Mouse (Mus musculus) heart, embryonic 15.5 days (tissue): ENCODE data around the gene Spag16. TPM values are rescaled to one million over a fixed set of nuclear protein-coding genes. Genes with fewer than 3 reads are reported as not detected.
A peak's percentile ranks its signal among the peaks of the same experiment; 100 is the strongest.
"Not testable (repeated sequence)": the region's sequence is repeated elsewhere in the genome, so short reads cannot be mapped to it uniquely, and the experiment has no call there.

Source experiments
- ATAC-seq: fragments of 200-750 bp; cut with Nextera tagmentation; replicated peaks from 2 replicates; pipeline ENCODE4 v1.8.0; 2017; ENCODE audit warnings: low read depth, moderate TSS enrichment; ENCODE audit not compliant: insufficient number of reproducible peaks, insufficient read depth, low FRiP score
- H3K27ac ChIP-seq: fragments of 300-500 bp; sonication (generic); 2 replicates; pipeline ENCODE4 v1.5.1; 2015; ENCODE audit warnings: mild to moderate bottlenecking, inconsistent platforms
- H3K27me3 ChIP-seq: fragments of 300-500 bp; sonication (generic); 2 replicates; pipeline ENCODE4 v1.6.1; 2015; ENCODE audit warnings: inconsistent platforms
- H3K36me3 ChIP-seq: fragments of 300-500 bp; sonication (generic); 2 replicates; pipeline ENCODE4 v1.6.1; 2015; ENCODE audit warnings: mild to moderate bottlenecking, inconsistent platforms
- H3K4me1 ChIP-seq: fragments of 300-500 bp; sonication (generic); replicated peaks from 2 replicates; pipeline ENCODE4 v1.6.1; 2015; ENCODE audit warnings: inconsistent platforms
- H3K4me2 ChIP-seq: fragments of 300-500 bp; sonication (generic); 2 replicates; pipeline ENCODE4 v1.6.1; 2015; ENCODE audit warnings: inconsistent platforms, mild to moderate bottlenecking, moderate library complexity
- H3K4me3 ChIP-seq: fragments of 300-500 bp; sonication (generic); 2 replicates; pipeline ENCODE4 v1.5.1; 2015; ENCODE audit warnings: mild to moderate bottlenecking, inconsistent platforms
- H3K9ac ChIP-seq: fragments of 300-500 bp; sonication (generic); 2 replicates; pipeline ENCODE4 v1.6.1; 2015; ENCODE audit warnings: mild to moderate bottlenecking, inconsistent platforms
- H3K9me3 ChIP-seq: fragments of 300-500 bp; sonication (generic); replicated peaks from 2 replicates; pipeline ENCODE4 v1.6.1; 2016; ENCODE audit warnings: inconsistent platforms
- WGBS: fragments of 180-500 bp; shearing (Covaris S2); methylation state at CpG from one replicate; pipeline ENCODE4 v1.1.7; 2015; ENCODE audit warnings: mixed read lengths; 5-methylcytosine and 5-hydroxymethylcytosine counted together
- polyA plus RNA-seq: library from polyadenylated mRNA; unstranded; fragments of >200 nt; fragmentation: Nextera tagmentation; extraction: Ambion mirVana; gene quantifications from 2 replicates; pipeline ENCODE4 v1.2.1, GENCODE M21; 2015

Spag16 gene
- 0.25 and 0.38 TPM in 2 replicates for polyA plus RNA-seq

DNA sequence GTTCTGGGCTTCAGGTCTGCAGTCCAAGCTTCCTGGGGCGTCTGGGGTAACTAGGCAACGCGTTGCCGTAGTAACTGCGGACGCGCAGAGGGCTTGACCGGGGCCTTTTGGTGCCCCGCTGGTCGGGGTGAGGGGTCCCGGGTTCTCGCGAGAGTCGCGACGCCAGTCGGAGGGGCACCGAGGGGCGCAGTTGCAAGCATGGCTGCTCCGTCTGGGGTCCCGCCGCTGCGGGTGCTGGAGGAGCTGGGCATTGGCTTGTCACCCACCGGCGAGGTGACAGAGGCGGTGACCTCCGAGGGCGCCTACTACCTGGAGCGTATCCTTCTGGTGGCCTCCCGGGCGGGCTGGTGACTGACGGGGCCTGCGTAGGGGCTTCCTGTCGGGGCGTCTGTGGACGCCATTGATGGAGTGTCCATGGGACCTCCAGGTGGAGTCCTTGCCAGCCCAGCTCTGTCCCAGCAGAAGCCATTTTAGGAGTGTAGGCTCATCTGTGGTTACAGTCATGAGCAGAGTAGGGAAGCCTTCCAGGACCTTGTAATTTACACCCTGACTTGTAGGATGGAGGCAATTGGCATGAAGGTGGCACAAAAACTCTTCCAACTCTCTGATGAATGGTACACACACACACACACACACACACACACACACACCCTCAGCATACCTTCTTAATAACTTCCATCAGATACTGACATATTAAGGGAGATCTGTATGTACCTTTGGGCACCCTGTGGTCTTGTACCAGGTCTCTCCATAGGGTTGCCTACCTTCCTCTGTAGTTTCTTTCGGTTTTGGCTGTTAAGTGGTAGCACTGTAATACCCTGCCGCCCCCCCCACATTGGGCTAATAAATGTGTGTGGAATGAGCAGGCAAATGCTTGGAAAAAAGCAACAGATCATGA is at the start of gene Spag16:
Gene Spag16, plus strand, starts transcription at position 165 of the 898 bp plus-strand sequence.
- ATAC-seq = peak; percentile 58
- Histone ChIP-seq H3K27me3 (no peaks in the 10 kb centered on the region), H3K4me3 (peak within 1 kb of the TSS; percentile 62), H3K4me2 (peak within 1 kb of the TSS; percentile 87), H3K4me1 (peaks cover 5% of the 10 kb centered on the region; the same call in 1 of the 2 replicates), H3K36me3 (no peaks in the 10 kb centered on the region), H3K27ac (no peak within 1 kb of the TSS), H3K9me3 (no peaks in the 10 kb centered on the region), H3K9ac (peak within 1 kb of the TSS; percentile 46)
- WGBS = 11% methylated on average over 38 of the region's 38 CpGs

- H3K27ac ChIP-seq = no peak overlapping the region
- no peaks in the 10 kb centered on the region for H3K9me3 ChIP-seq
- no peaks in the 10 kb centered on the region for H3K27me3 ChIP-seq
- no peak overlapping the region for H3K4me2 ChIP-seq
- ATAC-seq = no peak
- no peaks in the 10 kb centered on the region for H3K4me1 ChIP-seq
- H3K4me3 ChIP-seq = no peak overlapping the region
- no peaks in the 10 kb centered on the region for H3K36me3 ChIP-seq
- 8% methylated on average over 6 of the region's 6 CpGs for WGBS
- no peak overlapping the region for H3K9ac ChIP-seq
Measured at GRCm38 (mm10) chr1:69785129-69785528, 41.6 kb upstream of the Spag16 start.

GRCm38 (mm10) chr1:69786716-69787115 is 40.1 kb upstream of the Spag16 start:
- H3K27ac ChIP-seq = no peak overlapping the region
- no peaks in the 10 kb centered on the region for H3K27me3 ChIP-seq
- WGBS = 56% methylated on average over 6 of the region's 6 CpGs
- no peak overlapping the region for H3K4me2 ChIP-seq
- H3K4me3 ChIP-seq = no peak overlapping the region
- no peaks in the 10 kb centered on the region for H3K36me3 ChIP-seq
- H3K9me3 ChIP-seq = no peaks in the 10 kb centered on the region
- no peak for ATAC-seq
- H3K4me1 ChIP-seq = no peaks in the 10 kb centered on the region
- H3K9ac ChIP-seq = no peak overlapping the region

GRCm38 (mm10) chr1:69787379-69787778 is 39.4 kb upstream of the Spag16 start:
- peak overlapping the region; percentile 16 for H3K4me2 ChIP-seq
- WGBS = 39% methylated on average over 12 of the region's 12 CpGs
- no peak for ATAC-seq

DNA sequence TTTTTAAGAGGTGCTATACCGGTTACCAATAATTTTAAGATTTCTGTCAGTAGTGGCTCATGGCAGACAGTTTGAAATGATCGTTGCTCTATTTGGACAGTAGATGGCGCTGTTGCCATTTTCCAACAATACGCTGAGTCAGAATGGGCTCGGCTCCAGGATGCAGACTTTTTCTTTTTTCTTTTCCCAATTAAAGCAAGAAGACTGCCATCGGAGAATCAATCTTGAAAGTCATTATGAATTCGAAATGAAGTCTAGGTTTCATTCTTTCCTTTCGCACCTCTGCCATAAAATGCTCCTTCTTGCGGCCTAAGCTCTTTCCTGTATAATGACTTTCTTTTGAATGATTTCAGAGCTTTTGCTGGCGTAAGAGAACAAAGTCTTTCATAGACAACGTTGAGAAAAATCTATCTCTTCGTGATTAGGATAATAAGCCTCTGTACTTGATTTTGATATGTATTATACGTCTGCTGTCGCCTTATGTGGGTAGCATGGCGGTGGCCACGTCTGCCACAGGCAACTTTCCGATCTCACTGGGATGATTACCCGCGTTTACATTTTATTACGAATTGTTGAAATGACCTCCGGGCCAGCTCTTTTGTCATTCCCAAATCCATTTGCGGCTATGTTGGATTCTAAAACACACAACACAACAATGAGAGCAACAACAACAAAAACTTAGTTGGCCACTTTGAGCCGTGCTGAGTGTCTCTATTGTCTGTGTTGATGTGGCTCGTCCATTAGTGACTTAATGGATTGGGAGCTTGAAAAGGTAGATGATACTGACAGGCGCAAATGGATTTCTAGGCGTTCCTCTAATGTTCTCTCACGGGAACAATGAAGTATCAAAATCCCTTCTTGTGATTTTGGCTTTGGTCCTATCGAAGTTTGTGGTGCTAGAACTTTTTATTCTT is 36.2 kb upstream of the Spag16 start:
- no peak for ATAC-seq
- WGBS = 46% methylated on average over 28 of the region's 28 CpGs
- H3K9ac ChIP-seq = no peak overlapping the region
- H3K36me3 ChIP-seq = no peaks in the 10 kb centered on the region
- no peaks in the 10 kb centered on the region for H3K4me1 ChIP-seq
- no peaks in the 10 kb centered on the region for H3K9me3 ChIP-seq
- H3K4me2 ChIP-seq = peak overlapping the region; percentile 47
- no peaks in the 10 kb centered on the region for H3K27me3 ChIP-seq
- peak overlapping the region; percentile 19 for H3K4me3 ChIP-seq
- H3K27ac ChIP-seq = no peak overlapping the region

More at GRCm38 (mm10) chr1:69787379-69787778, 39.4 kb upstream of the Spag16 start:
- no peak overlapping the region for H3K9ac ChIP-seq
- H3K9me3 ChIP-seq = no peaks in the 10 kb centered on the region
- H3K4me1 ChIP-seq = no peaks in the 10 kb centered on the region
- H3K27me3 ChIP-seq = no peaks in the 10 kb centered on the region
- H3K27ac ChIP-seq = no peak overlapping the region
- H3K36me3 ChIP-seq = no peaks in the 10 kb centered on the region
- H3K4me3 ChIP-seq = no peak overlapping the region

DNA sequence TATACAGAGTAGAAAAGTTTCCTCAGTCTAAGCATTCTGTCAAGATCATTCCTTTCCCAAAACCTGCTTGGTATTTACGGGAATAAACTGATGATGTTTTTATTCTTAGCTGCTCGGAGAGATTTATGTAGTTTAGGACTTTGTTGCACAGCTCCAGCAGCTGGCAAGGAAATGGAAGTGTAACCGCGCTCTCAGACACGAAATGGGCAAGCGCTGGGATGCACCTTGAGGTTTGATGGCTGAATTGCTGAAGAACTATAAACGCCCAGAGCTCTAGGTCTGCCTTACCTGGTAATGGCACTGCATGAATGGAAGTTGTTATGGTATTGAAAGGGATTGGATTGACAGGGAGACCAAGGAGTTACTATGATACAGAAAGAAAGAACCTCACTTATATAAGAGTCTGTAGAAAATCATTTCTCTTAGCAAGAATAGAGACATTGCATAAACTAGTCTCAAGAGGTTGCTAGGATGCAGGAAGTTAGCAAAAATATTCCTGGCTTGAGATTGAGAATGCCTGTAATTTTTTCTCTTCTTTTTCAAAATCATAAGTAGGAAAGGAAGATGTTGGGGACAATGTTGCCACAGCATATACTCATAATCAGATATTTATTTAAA is 27.7 kb upstream of the Spag16 start:
- no peak overlapping the region for H3K4me3 ChIP-seq
- no peaks in the 10 kb centered on the region for H3K27me3 ChIP-seq
- H3K36me3 ChIP-seq = no peaks in the 10 kb centered on the region
- H3K4me1 ChIP-seq = no peaks in the 10 kb centered on the region
- H3K9ac ChIP-seq = no peak overlapping the region
- H3K9me3 ChIP-seq = no peaks in the 10 kb centered on the region
- ATAC-seq = no peak
- no peak overlapping the region for H3K4me2 ChIP-seq
- no peak overlapping the region for H3K27ac ChIP-seq
- WGBS = 81% methylated on average over 7 of the region's 7 CpGs

DNA sequence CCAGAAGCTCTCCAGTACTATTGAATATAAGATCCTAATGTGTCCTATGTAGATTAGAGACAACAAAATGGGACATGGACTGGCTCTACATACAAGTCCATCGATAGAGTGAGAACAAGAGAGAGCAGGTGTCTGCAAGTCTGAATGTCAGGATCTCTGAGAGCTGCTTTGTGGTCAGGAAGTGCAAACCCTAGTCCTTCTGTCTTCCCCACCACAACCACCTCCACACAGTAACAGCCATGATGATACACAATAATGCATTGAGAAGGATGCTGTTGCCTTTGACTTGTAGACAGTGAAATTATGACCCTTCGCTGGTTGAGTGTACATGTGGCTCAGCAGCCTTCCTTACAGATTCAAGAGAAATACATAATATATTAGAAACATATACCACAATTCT is 16.6 kb upstream of the Spag16 start:
- no peak overlapping the region for H3K4me3 ChIP-seq
- H3K27me3 ChIP-seq = no peaks in the 10 kb centered on the region
- H3K36me3 ChIP-seq = no peaks in the 10 kb centered on the region
- WGBS = 79% methylated on average over 2 of the region's 2 CpGs
- H3K4me2 ChIP-seq = no peak overlapping the region
- H3K4me1 ChIP-seq = no peaks in the 10 kb centered on the region
- no peak overlapping the region for H3K27ac ChIP-seq
- no peak for ATAC-seq
- no peaks in the 10 kb centered on the region for H3K9me3 ChIP-seq
- H3K9ac ChIP-seq = no peak overlapping the region

DNA sequence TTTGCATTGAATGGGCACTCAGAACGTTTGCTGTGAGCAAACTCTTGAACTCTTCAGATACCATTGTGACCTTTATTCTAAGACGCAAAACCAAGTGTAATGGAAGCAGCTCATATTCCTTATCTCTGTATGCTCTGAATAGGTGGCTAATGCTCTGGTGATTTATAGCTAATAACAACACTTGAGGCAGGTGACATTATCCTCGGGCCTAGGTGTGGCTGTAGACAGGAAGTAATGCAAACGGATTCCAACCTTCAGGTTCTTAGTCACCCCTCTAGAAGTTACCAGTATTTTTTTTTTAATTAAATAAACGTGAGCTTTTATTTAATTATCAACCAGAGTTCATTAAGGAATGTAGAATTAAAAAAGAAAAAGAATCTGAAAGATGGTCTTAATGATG is 1.1 kb upstream of the Spag16 start:
- H3K27ac ChIP-seq, H3K36me3 ChIP-seq, H3K4me3 ChIP-seq, ATAC-seq, H3K9me3 ChIP-seq, H3K9ac ChIP-seq, H3K27me3 ChIP-seq, H3K4me1 ChIP-seq, H3K4me2 ChIP-seq: not testable (repeated sequence)
- 63% methylated on average over 5 of the region's 5 CpGs for WGBS

DNA sequence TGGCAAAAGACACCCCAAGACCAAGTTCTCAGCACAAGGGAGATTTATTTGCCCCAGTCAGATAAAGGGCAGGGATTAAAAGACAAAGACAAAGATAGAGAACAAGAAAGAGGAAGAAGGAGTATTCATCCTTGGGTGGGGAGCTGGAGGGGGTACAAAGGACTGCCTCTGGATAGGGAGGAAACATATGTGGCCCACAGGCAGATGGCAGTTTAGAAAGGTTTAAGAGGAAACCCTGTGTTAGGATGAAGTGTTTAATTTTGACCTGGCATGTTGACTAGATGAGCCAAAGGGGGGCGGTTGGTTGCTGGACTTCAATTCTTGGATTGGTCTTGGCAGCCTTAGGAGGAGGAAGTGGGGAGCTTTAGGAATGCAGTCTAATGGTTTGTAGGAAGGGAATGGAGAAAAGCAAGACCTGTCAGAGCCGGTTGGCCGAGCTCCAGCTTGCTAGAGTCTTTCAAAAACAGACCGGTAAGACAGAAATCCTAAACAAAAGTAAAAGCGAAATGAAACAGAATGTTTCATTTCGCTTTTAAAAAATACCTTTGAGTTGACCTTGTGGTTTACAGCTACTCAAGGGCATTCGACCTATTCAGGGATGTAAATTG is 2.2 kb downstream of the Spag16 start:
- H3K9me3 ChIP-seq = no peaks in the 10 kb centered on the region
- H3K4me3 ChIP-seq = no peak overlapping the region
- no peak overlapping the region for H3K9ac ChIP-seq
- no peak overlapping the region for H3K27ac ChIP-seq
- H3K36me3 ChIP-seq = no peaks in the 10 kb centered on the region
- 78% methylated on average over 7 of the region's 7 CpGs for WGBS
- ATAC-seq = no peak
- peaks cover 5% of the 10 kb centered on the region; the same call in 1 of the 2 replicates for H3K4me1 ChIP-seq
- no peak overlapping the region for H3K4me2 ChIP-seq
- no peaks in the 10 kb centered on the region for H3K27me3 ChIP-seq

GRCm38 (mm10) chr1:69830586-69830985 is 3.8 kb downstream of the Spag16 start:
- Histone ChIP-seq H3K36me3 (no peaks in the 10 kb centered on the region), H3K4me1 (peaks cover 5% of the 10 kb centered on the region; the same call in 1 of the 2 replicates), H3K4me3 (no peak overlapping the region), H3K9ac (no peak overlapping the region), H3K9me3 (no peaks in the 10 kb centered on the region), H3K27ac (no peak overlapping the region), H3K27me3 (no peaks in the 10 kb centered on the region), H3K4me2 (no peak overlapping the region)
- no peak for ATAC-seq
- WGBS = 70% methylated on average over 1 of the region's 1 CpGs
